Mouse (Mus musculus) MEL (cell line): ENCODE measurements at regions not wholly inside any gene's neighbourhood (a gene's known extent, or its start where the extent isn't known, plus 50 kb on each side); places are given as distances from the start of the nearest gene placed in this dataset.

Experiments used
- DNase-seq: peaks from one replicate; pipeline ENCODE4 v3.0.0; 2011; ENCODE audit warnings: low read depth, low spot score
- H3K27ac ChIP-seq: 2 replicates; pipeline ENCODE4 v1.5.1; 2012; ENCODE audit warnings: low read depth, mild to moderate bottlenecking, control low read depth, low read length, moderate library complexity; ENCODE audit not compliant: control insufficient read depth
- H3K27me3 ChIP-seq, 2 experiments: fragments of 150-350 bp in 1 of 2; sonication (generic) in 1 of 2; 2 replicates each; pipeline ENCODE4 v1.6.1; 2012; ENCODE audit warnings: low read length in 2 of 2, mild to moderate bottlenecking in 2 of 2, improper control_type of control experiment in 1 of 2, moderate library complexity in 1 of 2; ENCODE audit not compliant: insufficient read depth in 2 of 2, control insufficient read depth in 1 of 2
- H3K36me3 ChIP-seq, 2 experiments: 2 replicates each; pipeline ENCODE4 v1.6.1; 2012 to 2014; ENCODE audit warnings: low read length in 2 of 2, improper control_type of control experiment in 1 of 2, inconsistent platforms in 1 of 2, mild to moderate bottlenecking in 1 of 2; ENCODE audit not compliant: insufficient read depth in 2 of 2, control insufficient read depth in 1 of 2
- H3K4me1 ChIP-seq, 2 experiments: fragments of 150-350 bp in 1 of 2; sonication (generic) in 1 of 2; 2 replicates each; pipeline ENCODE4 v1.6.1; 2012; ENCODE audit warnings: low read length in 2 of 2, improper control_type of control experiment in 1 of 2, mild to moderate bottlenecking in 1 of 2; ENCODE audit not compliant: insufficient read depth in 2 of 2, control insufficient read depth in 1 of 2
- H3K4me3 ChIP-seq, 2 experiments: fragments of 150-350 bp in 1 of 2; sonication (generic) in 1 of 2; 2 replicates each; pipeline ENCODE4 v1.5.1; 2012; ENCODE audit warnings: low read depth in 2 of 2, low read length in 2 of 2, mild to moderate bottlenecking in 2 of 2, moderate library complexity in 2 of 2, control low read depth in 1 of 2, improper control_type of control experiment in 1 of 2; ENCODE audit not compliant: control insufficient read depth in 1 of 2, insufficient read depth in 1 of 2
- H3K79me2 ChIP-seq: 2 replicates; pipeline ENCODE4 v1.6.1; 2012; ENCODE audit warnings: mild to moderate bottlenecking, low read length, moderate library complexity; ENCODE audit not compliant: control insufficient read depth, poor library complexity, insufficient read depth
- H3K9ac ChIP-seq: 2 replicates; pipeline ENCODE4 v1.6.1; 2012; ENCODE audit warnings: low read depth, mild to moderate bottlenecking, control low read depth, low read length, moderate library complexity; ENCODE audit not compliant: control insufficient read depth, poor library complexity, severe bottlenecking
- H3K9me3 ChIP-seq: fragments of 150-350 bp; sonication (generic); replicated peaks from 2 replicates; pipeline ENCODE4 v1.6.1; 2012; ENCODE audit warnings: mild to moderate bottlenecking, low read length, improper control_type of control experiment, moderate library complexity; ENCODE audit not compliant: insufficient read depth
- BHLHE40 ChIP-seq: IDR thresholded peaks from 2 replicates; pipeline ENCODE4 v1.6.1; 2012; ENCODE audit warnings: low read depth, mild to moderate bottlenecking, inconsistent platforms, low read length, improper control_type of control experiment, borderline replicate concordance
- ELF1 ChIP-seq: IDR thresholded peaks from 2 replicates; pipeline ENCODE4 v1.6.1; 2014; ENCODE audit warnings: low read depth, mild to moderate bottlenecking, inconsistent platforms, low read length, improper control_type of control experiment, moderate library complexity
- EP300 ChIP-seq, 2 experiments: IDR thresholded peaks; 2 replicates each; pipeline ENCODE4 v1.6.1; 2011; ENCODE audit warnings: improper control_type of control experiment in 2 of 2, low read length in 2 of 2, low read depth in 1 of 2, mild to moderate bottlenecking in 1 of 2
- GATA1 ChIP-seq: IDR thresholded peaks from 2 replicates; pipeline ENCODE4 v1.6.1; 2011; ENCODE audit warnings: low read depth, low read length, improper control_type of control experiment
- MAFK ChIP-seq: IDR thresholded peaks from 2 replicates; pipeline ENCODE4 v1.6.1; 2011; ENCODE audit warnings: low read depth, mild to moderate bottlenecking, low read length, improper control_type of control experiment, borderline replicate concordance
- NELFE ChIP-seq: IDR thresholded peaks from 2 replicates; pipeline ENCODE4 v1.6.1; 2011; ENCODE audit warnings: low read depth, low read length, improper control_type of control experiment
- POLR2A ChIP-seq, 2 experiments: IDR thresholded peaks; 2 replicates each; pipeline ENCODE4 v1.6.1; 2011 to 2012; ENCODE audit warnings: low read length in 2 of 2, mild to moderate bottlenecking in 2 of 2, control low read depth in 1 of 2, improper control_type of control experiment in 1 of 2, low read depth in 1 of 2, moderate library complexity in 1 of 2; ENCODE audit not compliant: control insufficient read depth in 1 of 2, insufficient read depth in 1 of 2, poor library complexity in 1 of 2
- RCOR1 ChIP-seq: IDR thresholded peaks from 2 replicates; pipeline ENCODE4 v1.6.1; 2012; ENCODE audit warnings: low read depth, mild to moderate bottlenecking, inconsistent platforms, low read length, improper control_type of control experiment
- SMC3 ChIP-seq: IDR thresholded peaks from 2 replicates; pipeline ENCODE4 v1.6.1; 2011; ENCODE audit warnings: low read depth, low read length, improper control_type of control experiment
- TAL1 ChIP-seq: IDR thresholded peaks from 2 replicates; pipeline ENCODE4 v1.6.1; 2012; ENCODE audit warnings: mild to moderate bottlenecking, inconsistent platforms, low read length, moderate library complexity, mixed read lengths
- TCF12 ChIP-seq: IDR thresholded peaks from 2 replicates; pipeline ENCODE4 v1.6.1; 2014; ENCODE audit warnings: low read depth, mild to moderate bottlenecking, inconsistent platforms, low read length, improper control_type of control experiment, moderate library complexity

DNA sequence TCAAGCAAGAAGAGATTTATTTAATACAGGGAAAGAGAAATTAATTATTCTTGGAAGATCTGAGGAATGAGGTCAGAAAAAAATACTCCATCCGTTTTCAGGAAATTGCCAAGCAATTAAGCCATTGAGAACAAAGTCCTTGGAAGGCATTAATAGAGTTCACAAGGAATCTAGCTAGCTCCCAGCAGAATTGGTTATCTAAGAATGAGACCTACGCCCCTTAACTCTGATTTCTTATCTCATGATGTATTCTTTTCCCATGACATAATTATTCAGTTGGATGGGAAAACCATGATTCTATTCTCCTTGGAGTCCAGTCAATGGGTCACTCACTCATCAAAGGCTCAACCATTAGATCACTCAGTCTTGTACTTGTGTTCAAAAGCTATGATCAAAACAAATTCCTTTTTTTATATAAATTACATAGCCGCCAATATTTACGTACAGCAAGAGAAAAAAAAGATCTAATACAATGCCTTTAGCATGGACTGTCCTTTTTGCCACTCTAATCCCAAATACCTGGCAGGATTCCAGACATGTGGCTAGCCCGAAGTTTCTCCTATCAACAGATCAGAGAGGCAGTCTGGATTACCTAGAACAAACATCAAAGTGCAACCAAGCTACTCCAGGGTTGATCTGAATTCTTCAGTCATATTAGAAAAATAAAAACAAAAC is 213.3 kb downstream of the Galc start:
- H3K4me1 ChIP-seq = no peaks in the 10 kb centered on the region
- no peak overlapping the region for H3K27ac ChIP-seq
- H3K9ac ChIP-seq = no peak overlapping the region
- no peak for DNase-seq
- no peaks in the 10 kb centered on the region for H3K79me2 ChIP-seq
- no peak for TF ChIP-seq EP300 (IDR thresholded peaks at IDR 0.05; ENCODE audit: low read depth in 1 of 2, low read length in 2 of 2)
- no peak for TF ChIP-seq SMC3
- TF ChIP-seq POLR2A (IDR thresholded peaks at IDR 0.05; ENCODE audit: control insufficient read depth in 1 of 2, insufficient read depth in 1 of 2, low read depth in 1 of 2, low read length in 2 of 2, poor library complexity in 1 of 2) = no peak
- no peaks in the 10 kb centered on the region for H3K36me3 ChIP-seq
- no peak overlapping the region for H3K4me3 ChIP-seq
- no peaks in the 10 kb centered on the region for H3K9me3 ChIP-seq
- H3K27me3 ChIP-seq = no peaks in the 10 kb centered on the region

- Histone ChIP-seq H3K4me1 (no peaks in the 10 kb centered on the region), H3K9ac (no peak overlapping the region), H3K27ac (no peak overlapping the region), H3K9me3 (no peaks in the 10 kb centered on the region), H3K79me2 (no peaks in the 10 kb centered on the region), H3K4me3 (no peak overlapping the region), H3K36me3 (no peaks in the 10 kb centered on the region), H3K27me3 (no peaks in the 10 kb centered on the region)
- no peak for TF ChIP-seq ELF1
- TF ChIP-seq GATA1 = no peak
- TF ChIP-seq TAL1 = no peak
- no peak for TF ChIP-seq EP300 (IDR thresholded peaks at IDR 0.05; ENCODE audit: low read depth in 1 of 2, low read length in 2 of 2)
- no peak for TF ChIP-seq TCF12
- TF ChIP-seq BHLHE40 = no peak
- no peak for TF ChIP-seq MAFK
- DNase-seq = no peak
Measured at GRCm38 (mm10) chr12:98043436-98043835, 215.8 kb downstream of the Galc start.

GRCm38 (mm10) chr12:98039677-98040076 is 219.6 kb downstream of the Galc start:
- H3K27ac ChIP-seq = no peak overlapping the region
- no peak for TF ChIP-seq GATA1
- TF ChIP-seq POLR2A (IDR thresholded peaks at IDR 0.05; ENCODE audit: control insufficient read depth in 1 of 2, insufficient read depth in 1 of 2, low read depth in 1 of 2, low read length in 2 of 2, poor library complexity in 1 of 2) = no peak
- TF ChIP-seq NELFE = no peak
- no peak for TF ChIP-seq RCOR1
- DNase-seq = no peak
- no peak overlapping the region for H3K9ac ChIP-seq
- no peak overlapping the region for H3K4me3 ChIP-seq
- H3K36me3 ChIP-seq = no peaks in the 10 kb centered on the region
- no peaks in the 10 kb centered on the region for H3K79me2 ChIP-seq
- H3K4me1 ChIP-seq = no peaks in the 10 kb centered on the region
- no peaks in the 10 kb centered on the region for H3K27me3 ChIP-seq
- H3K9me3 ChIP-seq = no peaks in the 10 kb centered on the region
